Mouse (Mus musculus): ENCODE measurements around the gene Slx4ip. TPM values are rescaled to one million over a fixed set of nuclear protein-coding genes. Genes with fewer than 3 reads are reported as not detected.
A peak's percentile ranks its signal among the peaks of the same experiment; 100 is the strongest.
"Not testable (repeated sequence)": the region's sequence is repeated elsewhere in the genome, so short reads cannot be mapped to it uniquely, and the experiment has no call there.

The Slx4ip gene
- 1 to 10 TPM; 8.1 to 8.2 TPM for total RNA-seq (2021)

- DNase-seq (ENCODE audit: low spot score in 2 of 2): peak; percentile 98 to 99
- intact Hi-C loops (cut with DNase I): loop anchor here (10.0 kb wide), 1 partner anchor 177 kb away; the partner anchor contains the start of gene Snap25
These were observed at the start of gene Slx4ip, which contains the start of the genes AL731706.1 and Mkks for GRCm38 (mm10) chr2:136891068-136891950. Slx4ip (plus strand) TSS chr2:136891218. AL731706.1 (minus strand) TSS chr2:136891389. Mkks (minus strand) TSS chr2:136891389.

GRCm38 (mm10) chr2:136850366-136850765 is 40.7 kb upstream of the Slx4ip start:
- intact Hi-C loops (cut with DNase I): no loop called here
- DNase-seq (ENCODE audit: low spot score in 2 of 2): no peak

GRCm38 (mm10) chr2:136854543-136855388 is 36.3 kb upstream of the Slx4ip start:
- intact Hi-C loops (cut with DNase I): no loop called here
- no peak for DNase-seq (ENCODE audit: low spot score in 2 of 2)

GRCm38 (mm10) chr2:136885579-136885978 is 5.4 kb upstream of the Slx4ip start, which contains the start of gene AL731706.2:
AL731706.2 (minus strand) TSS chr2:136885679.
- intact Hi-C loops (cut with DNase I): loop anchor here (10.0 kb wide), 1 partner anchor 91 kb away; no protein-coding TSS in a partner anchor
- no peak for DNase-seq (ENCODE audit: low spot score in 2 of 2)

GRCm38 (mm10) chr2:136886846-136887245 is 4.2 kb upstream of the Slx4ip start:
- intact Hi-C loops (cut with DNase I): loop anchor here (2.0 to 10.0 kb wide), 2 partner anchors 92 to 400 kb away; no protein-coding TSS in a partner anchor
- peak in 1 of 2 experiments; percentile 33 for DNase-seq (ENCODE audit: low spot score in 2 of 2)

GRCm38 (mm10) chr2:136890716-136891067 is 326 bp upstream of the Slx4ip start:
- intact Hi-C loops (cut with DNase I): loop anchor here (10.0 kb wide), 1 partner anchor 176 kb away; the partner anchor contains the start of gene Snap25
- not testable (repeated sequence) for DNase-seq (ENCODE audit: low spot score in 2 of 2)

GRCm38 (mm10) chr2:136891951-136892371 is 943 bp downstream of the Slx4ip start:
- intact Hi-C loops (cut with DNase I): loop anchor here (10.0 kb wide), 1 partner anchor 177 kb away; the partner anchor contains the start of gene Snap25
- peak; percentile 94 to 97 for DNase-seq (ENCODE audit: low spot score in 2 of 2)

- intact Hi-C loops (cut with DNase I): loop anchor here (10.0 kb wide), 1 partner anchor 180 kb away; the partner anchor contains the start of gene Snap25
These were observed 3.5 kb downstream of the Slx4ip start for GRCm38 (mm10) chr2:136894494-136894893.

GRCm38 (mm10) chr2:136896131-136896530 is 5.1 kb downstream of the Slx4ip start:
- no peak for DNase-seq (ENCODE audit: low spot score in 2 of 2)
- intact Hi-C loops (cut with DNase I): loop anchor here (10.0 kb wide), 1 partner anchor 181 kb away; the partner anchor contains the start of gene Snap25

More at GRCm38 (mm10) chr2:136894494-136894893, 3.5 kb downstream of the Slx4ip start:
- no peak for DNase-seq (ENCODE audit: low spot score in 2 of 2)

GRCm38 (mm10) chr2:136908596-136908995 is 17.6 kb downstream of the Slx4ip start:
- intact Hi-C loops (cut with DNase I): no loop called here
- DNase-seq (ENCODE audit: low spot score in 2 of 2): no peak

GRCm38 (mm10) chr2:136909298-136909697 is 18.3 kb downstream of the Slx4ip start:
- intact Hi-C loops (cut with DNase I): no loop called here
- no peak for DNase-seq (ENCODE audit: low spot score in 2 of 2)

- intact Hi-C loops (cut with DNase I): loop anchor here (2.0 to 10.0 kb wide), 3 partner anchors 203 to 1030 kb away; partner anchors contain the start of gene Jag1
- no peak for DNase-seq (ENCODE audit: low spot score in 2 of 2)
These were observed 21.0 kb downstream of the Slx4ip start for GRCm38 (mm10) chr2:136911958-136912411.

- intact Hi-C loops (cut with DNase I): loop anchor here (2.0 to 10.0 kb wide), 3 partner anchors 202 to 1029 kb away; partner anchors contain the start of gene Jag1
- no peak for DNase-seq (ENCODE audit: low spot score in 2 of 2)
These were observed 22.0 kb downstream of the Slx4ip start for GRCm38 (mm10) chr2:136913021-136913420.

GRCm38 (mm10) chr2:136914334-136914902 is 23.4 kb downstream of the Slx4ip start:
- DNase-seq (ENCODE audit: low spot score in 2 of 2): no peak
- intact Hi-C loops (cut with DNase I): loop anchor here (5.0 to 10.0 kb wide), 2 partner anchors 200 to 1028 kb away; partner anchors contain the start of gene Jag1

- no peak for DNase-seq (ENCODE audit: low spot score in 2 of 2)
- intact Hi-C loops (cut with DNase I): loop anchor here (10.0 kb wide), 1 partner anchor 195 kb away; the partner anchor contains the start of gene Jag1
These were observed 28.4 kb downstream of the Slx4ip start for GRCm38 (mm10) chr2:136919433-136919832.

- intact Hi-C loops (cut with DNase I): no loop called here
- no peak for DNase-seq (ENCODE audit: low spot score in 2 of 2)
These were observed 29.4 kb downstream of the Slx4ip start for GRCm38 (mm10) chr2:136920257-136920993.

GRCm38 (mm10) chr2:136921003-136921408 is 30.0 kb downstream of the Slx4ip start:
- DNase-seq (ENCODE audit: low spot score in 2 of 2): peak; percentile 34 to 40
- intact Hi-C loops (cut with DNase I): no loop called here

Measured in left cerebral cortex, postnatal 36 days (tissue).